In the genomic region with DNA sequence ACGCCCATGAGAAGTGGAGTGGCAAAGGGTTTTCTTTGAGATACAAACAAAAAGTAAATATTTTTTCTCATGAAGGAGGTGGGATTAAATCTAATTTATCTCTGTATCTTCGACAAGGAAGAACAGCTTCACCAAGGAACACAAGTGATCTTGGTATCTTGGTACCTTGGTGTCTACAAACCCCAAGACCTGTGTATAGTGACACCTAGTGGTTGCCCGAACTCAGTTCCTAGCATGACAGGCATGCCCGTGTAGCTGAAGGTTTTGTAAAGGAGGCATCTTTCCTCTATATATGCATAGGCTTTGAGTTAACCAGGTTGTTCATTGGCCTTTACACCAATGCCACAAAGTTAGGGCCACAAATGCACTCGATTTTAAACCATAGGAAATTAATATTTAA, we compare ENCODE assay signal across 9 mouse cellular contexts. TPM values are rescaled to one million over a fixed set of nuclear protein-coding genes. Genes with fewer than 3 reads are reported as not detected.
DNase-seq lines count a peak whose midpoint lies in the region; ATAC-seq and TF ChIP-seq lines count a peak whose summit lies in the region.
"Had no signal": no experiment of that assay in that cellular context is flagged by ENCODE, and none has a peak within 500 bp of the region (broad histone marks: within the 10 kb centered on the region; RNA-seq: fewer than 3 reads in every experiment).

No protein-coding gene starts in this region.

- no peak for ATAC-seq in hindbrain, embryonic 13.5 days (ENCODE audit: low FRiP score)
- ATAC-seq in hindbrain, postnatal 0 days: 0 out of 2 replicates have a peak, but pooled peaks have one; percentile 61

- H3K9ac ChIP-seq in hindbrain, embryonic 13.5 days: no peak overlapping the region
- H3K9ac ChIP-seq in hindbrain, postnatal 0 days (replicated peaks; ENCODE audit: low read length): no peak overlapping the region

- no peaks in the 10 kb centered on the region for H3K4me1 ChIP-seq in hindbrain, embryonic 10.5 days (replicated peaks)
- no peaks in the 10 kb centered on the region for H3K4me1 ChIP-seq in hindbrain, embryonic 13.5 days (replicated peaks)
- H3K4me1 ChIP-seq in hindbrain, postnatal 0 days (ENCODE audit: insufficient read depth, low read length): no peaks in the 10 kb centered on the region

- H3K27ac ChIP-seq in hindbrain, embryonic 10.5 days: no peak overlapping the region
- no peak overlapping the region for H3K27ac ChIP-seq in hindbrain, embryonic 13.5 days
- H3K27ac ChIP-seq in hindbrain, postnatal 0 days: no peak overlapping the region
- H3K27ac ChIP-seq: macrophage had no signal

- H3K4me2 ChIP-seq in hindbrain, embryonic 13.5 days: no peak overlapping the region
- H3K4me2 ChIP-seq in hindbrain, postnatal 0 days (ENCODE audit: low read depth, low read length): no peak overlapping the region

- WGBS in hindbrain, embryonic 10.5 days: 36% methylated on average over 5 of the region's 5 CpGs
- 37% methylated on average over 5 of the region's 5 CpGs for WGBS in hindbrain, embryonic 13.5 days
- WGBS in hindbrain, postnatal 0 days: 33% methylated on average over 5 of the region's 5 CpGs

- no peak overlapping the region for H3K4me3 ChIP-seq in hindbrain, embryonic 10.5 days
- H3K4me3 ChIP-seq in hindbrain, embryonic 13.5 days: no peak overlapping the region
- no peak overlapping the region for H3K4me3 ChIP-seq in hindbrain, postnatal 0 days (ENCODE audit: low read length)

- DNase-seq in hindbrain, embryonic 10.5 days (ENCODE audit: low spot score): peak; percentile 38
- peak; percentile 60 for DNase-seq in adrenal gland, postnatal 14 days
- peak; percentile 45 for DNase-seq in embryo, embryonic 9.5 days (ENCODE audit: extremely low spot score)
- DNase-seq in hindbrain, postnatal 0 days (ENCODE audit: low spot score): peak; percentile 80
- DNase-seq in layer of hippocampus, postnatal 25 days (ENCODE audit: extremely low spot score in 1 of 2, low spot score in 1 of 2): peak; percentile 22 to 59
- DNase-seq in lung, postnatal 36 days: peak; percentile 74
- peak; percentile 8 to 28 for DNase-seq in spleen, postnatal 36 days (ENCODE audit: low spot score in 2 of 2)

- H3K9me3 ChIP-seq in hindbrain, embryonic 10.5 days: no peaks in the 10 kb centered on the region
- H3K9me3 ChIP-seq in hindbrain, embryonic 13.5 days: no peaks in the 10 kb centered on the region
- H3K9me3 ChIP-seq in hindbrain, postnatal 0 days (ENCODE audit: low read length): no peaks in the 10 kb centered on the region

- no peaks in the 10 kb centered on the region for H3K27me3 ChIP-seq in hindbrain, embryonic 10.5 days (ENCODE audit: insufficient read depth, poor library complexity, severe bottlenecking)
- no peaks in the 10 kb centered on the region for H3K27me3 ChIP-seq in hindbrain, embryonic 13.5 days
- no peaks in the 10 kb centered on the region for H3K27me3 ChIP-seq in hindbrain, postnatal 0 days (ENCODE audit: insufficient read depth, low read length)

- H3K36me3 ChIP-seq in hindbrain, embryonic 10.5 days: no peaks in the 10 kb centered on the region
- H3K36me3 ChIP-seq in hindbrain, embryonic 13.5 days: no peaks in the 10 kb centered on the region
- H3K36me3 ChIP-seq in hindbrain, postnatal 0 days (ENCODE audit: insufficient read depth, low read length): no peaks in the 10 kb centered on the region

- TF ChIP-seq CTCF in hindbrain, postnatal 0 days (IDR thresholded peaks at IDR 0.05; ENCODE audit: low read depth): peak; percentile 79

RNA-seq across cellular contexts. Expression of a gene that starts 36.8 kb away (rescaled TPM):
- polyA plus RNA-seq in hindbrain, embryonic 10.5 days (2016; fragmentation: Nextera tagmentation; extraction: Ambion mirVana): 3.4 and 4.3 TPM in 2 replicates
- 9.8 and 10.4 TPM in 2 replicates for polyA plus RNA-seq in hindbrain, embryonic 13.5 days (2015; fragmentation: Nextera tagmentation; extraction: Ambion mirVana)
- 31.4 and 36.7 TPM in 2 replicates for total RNA-seq in adrenal gland, postnatal 14 days (2021)
- total RNA-seq in hindbrain, postnatal 0 days (2014; rRNA removed): 129 and 143 TPM in 2 replicates
- 13.6 and 14.6 TPM in 2 replicates for polyA plus RNA-seq in hindbrain, postnatal 0 days (2015; fragmentation: Nextera tagmentation; extraction: Ambion mirVana)
- 100 to 1,000 TPM; 118 to 130 TPM for total RNA-seq in layer of hippocampus, postnatal 25 days (2021)

Comparison
In these comparisons a context has a peak if more than half of its experiments do, and no peak if none do; other contexts are left out.
1. DNase-seq: peak in every context shown above with its lines; median percentile 80 in hindbrain, postnatal 0 days; 74 in lung, postnatal 36 days; 60 in adrenal gland, postnatal 14 days; 45 in embryo, embryonic 9.5 days; 40 in layer of hippocampus, postnatal 25 days; 38 in hindbrain, embryonic 10.5 days; 18 in spleen, postnatal 36 days.